Mouse (Mus musculus): ENCODE results near the gene Igsf8. TPM values are rescaled to one million over a fixed set of nuclear protein-coding genes. Genes with fewer than 3 reads are reported as not detected.
"Not testable (repeated sequence)": the region's sequence is repeated elsewhere in the genome, so short reads cannot be mapped to it uniquely, and the experiment has no call there.

Igsf8 gene
- 10 to 100 TPM in 1 of 2 experiments, 1 to 10 TPM in 1; 9.3 to 15.2 TPM for total RNA-seq (2021)

DNA sequence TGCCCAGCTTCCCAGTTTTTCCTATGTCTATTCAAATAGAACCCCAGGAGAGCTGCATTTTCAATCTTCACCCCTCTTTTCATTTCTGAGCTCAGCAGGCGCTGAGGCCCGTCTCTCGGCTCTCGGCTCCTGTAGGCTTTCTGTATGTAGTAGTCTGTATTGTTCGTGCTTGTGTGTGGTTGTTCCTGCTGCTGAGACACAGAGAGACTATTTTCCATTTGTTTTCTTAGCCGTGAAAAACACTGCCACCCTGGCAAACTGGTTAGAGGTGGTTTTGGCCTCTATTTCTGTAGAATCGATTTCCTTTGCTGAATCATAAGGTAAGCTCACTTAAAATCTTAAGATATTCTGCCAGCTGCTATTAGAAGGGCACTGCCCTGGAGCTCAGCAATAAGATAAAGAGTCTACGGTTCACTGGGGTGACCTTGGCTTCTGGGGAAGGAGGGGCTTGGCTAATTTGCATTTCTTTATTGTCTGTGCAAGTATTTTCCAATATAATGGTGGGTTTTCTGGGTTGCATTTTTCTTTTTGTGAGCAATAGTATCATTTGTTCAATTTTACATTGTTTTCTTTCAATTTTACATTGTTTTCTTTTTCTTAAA lies at the start of gene Igsf8:
Igsf8 (plus strand) TSS at position 165 of the 602 bp plus-strand sequence.
- no peak for DNase-seq (ENCODE audit: low spot score)
- intact Hi-C loops (cut with DNase I): no loop called here

- DNase-seq (ENCODE audit: low spot score): no peak
- intact Hi-C loops (cut with DNase I): no loop called here
These were observed 48.7 kb upstream of the Igsf8 start for GRCm38 (mm10) chr1:172212776-172213175.

- DNase-seq (ENCODE audit: low spot score): no peak
- intact Hi-C loops (cut with DNase I): loop anchor here (1.0 kb wide), 1 partner anchor 51 kb away; no protein-coding TSS in a partner anchor
These were observed 47.7 kb upstream of the Igsf8 start for GRCm38 (mm10) chr1:172213771-172214170.

DNA sequence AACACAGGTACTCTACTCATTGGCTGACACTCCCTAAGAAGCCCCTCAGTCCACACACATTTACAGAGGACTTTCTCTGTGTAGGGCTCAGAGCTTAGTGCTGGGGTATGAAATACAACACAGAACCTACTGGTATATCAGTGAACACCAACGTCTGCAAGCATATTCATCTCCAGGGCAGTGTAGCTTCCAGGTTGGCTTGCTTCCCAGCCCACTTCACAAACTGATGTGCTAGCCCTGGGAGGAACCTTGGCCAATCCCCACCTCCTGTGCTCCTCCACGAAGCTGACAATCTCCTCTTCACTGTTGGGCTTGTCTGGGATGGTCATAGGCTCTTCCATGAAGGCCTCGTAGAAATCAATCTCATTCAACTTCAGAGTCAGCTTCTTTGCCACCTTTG lies 46.7 kb upstream of the Igsf8 start:
- DNase-seq (ENCODE audit: low spot score): no peak
- intact Hi-C loops (cut with DNase I): loop anchor here (1.0 to 5.0 kb wide), 2 partner anchors 52 to 98 kb away; no protein-coding TSS in a partner anchor

DNA sequence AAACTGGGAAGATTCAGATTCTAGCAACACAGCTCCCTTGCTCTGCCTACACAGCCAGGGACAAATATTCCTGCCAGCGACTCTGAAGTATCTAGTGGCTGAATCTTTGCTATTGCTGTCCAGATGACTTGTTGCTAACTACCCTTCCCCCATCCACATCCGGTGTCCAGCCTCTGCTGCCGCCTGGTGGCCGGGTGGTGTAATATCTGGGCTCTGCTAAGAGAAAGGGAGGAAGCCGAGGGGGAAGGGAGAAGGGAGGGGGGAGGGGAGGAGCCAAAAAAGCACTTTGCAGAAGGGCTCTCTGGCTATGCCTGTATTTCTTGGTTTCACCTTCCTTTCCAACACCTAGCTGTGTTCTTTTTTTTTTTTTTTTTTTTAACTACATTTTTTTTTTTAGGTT lies 44.3 kb upstream of the Igsf8 start:
- intact Hi-C loops (cut with DNase I): loop anchor here (1.0 to 5.0 kb wide), 2 partner anchors 10 to 95 kb away; no protein-coding TSS in a partner anchor

DNA sequence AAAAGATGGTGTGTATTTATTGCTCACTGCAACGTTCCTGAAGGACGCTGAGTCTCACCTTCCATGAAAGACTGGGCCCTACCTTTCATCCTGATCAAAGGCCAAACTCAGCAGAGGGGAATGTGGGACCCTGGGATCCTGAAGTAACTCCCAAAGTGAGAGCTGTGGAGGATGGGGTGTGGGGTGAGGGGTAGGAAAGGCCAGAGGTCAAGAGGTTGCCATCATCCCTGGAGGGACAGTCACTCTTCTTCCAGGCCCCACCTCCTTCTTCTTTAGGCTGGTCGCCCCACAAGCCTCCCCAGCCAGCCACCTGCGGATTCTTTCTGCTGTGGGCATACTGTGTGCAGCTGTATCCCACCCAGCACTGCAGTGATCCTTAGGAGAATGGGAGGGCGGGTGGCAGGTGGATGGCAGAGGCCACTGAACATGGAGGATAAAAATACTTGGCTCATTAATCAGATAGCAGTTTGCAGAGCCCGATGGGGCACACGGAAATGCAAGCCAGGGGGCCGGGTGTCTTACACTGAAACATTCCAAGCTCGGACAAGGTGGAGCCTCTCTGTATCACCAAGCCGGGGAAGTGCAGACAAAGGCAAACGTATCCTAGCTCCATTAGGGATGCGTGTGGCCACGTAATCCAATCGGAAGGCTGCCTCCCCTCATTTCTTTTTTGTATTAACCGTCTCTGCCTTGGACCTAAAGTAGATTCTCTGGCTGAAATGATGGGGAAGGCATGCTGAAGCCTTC lies 43.1 kb upstream of the Igsf8 start:
- intact Hi-C loops (cut with DNase I): loop anchor here (5.0 kb wide), 1 partner anchor 94 kb away; no protein-coding TSS in a partner anchor
- DNase-seq (ENCODE audit: low spot score): no peak

More for the DNA sequence above, 44.3 kb upstream of the Igsf8 start:
- peak; percentile 92 for DNase-seq (ENCODE audit: low spot score)

DNA sequence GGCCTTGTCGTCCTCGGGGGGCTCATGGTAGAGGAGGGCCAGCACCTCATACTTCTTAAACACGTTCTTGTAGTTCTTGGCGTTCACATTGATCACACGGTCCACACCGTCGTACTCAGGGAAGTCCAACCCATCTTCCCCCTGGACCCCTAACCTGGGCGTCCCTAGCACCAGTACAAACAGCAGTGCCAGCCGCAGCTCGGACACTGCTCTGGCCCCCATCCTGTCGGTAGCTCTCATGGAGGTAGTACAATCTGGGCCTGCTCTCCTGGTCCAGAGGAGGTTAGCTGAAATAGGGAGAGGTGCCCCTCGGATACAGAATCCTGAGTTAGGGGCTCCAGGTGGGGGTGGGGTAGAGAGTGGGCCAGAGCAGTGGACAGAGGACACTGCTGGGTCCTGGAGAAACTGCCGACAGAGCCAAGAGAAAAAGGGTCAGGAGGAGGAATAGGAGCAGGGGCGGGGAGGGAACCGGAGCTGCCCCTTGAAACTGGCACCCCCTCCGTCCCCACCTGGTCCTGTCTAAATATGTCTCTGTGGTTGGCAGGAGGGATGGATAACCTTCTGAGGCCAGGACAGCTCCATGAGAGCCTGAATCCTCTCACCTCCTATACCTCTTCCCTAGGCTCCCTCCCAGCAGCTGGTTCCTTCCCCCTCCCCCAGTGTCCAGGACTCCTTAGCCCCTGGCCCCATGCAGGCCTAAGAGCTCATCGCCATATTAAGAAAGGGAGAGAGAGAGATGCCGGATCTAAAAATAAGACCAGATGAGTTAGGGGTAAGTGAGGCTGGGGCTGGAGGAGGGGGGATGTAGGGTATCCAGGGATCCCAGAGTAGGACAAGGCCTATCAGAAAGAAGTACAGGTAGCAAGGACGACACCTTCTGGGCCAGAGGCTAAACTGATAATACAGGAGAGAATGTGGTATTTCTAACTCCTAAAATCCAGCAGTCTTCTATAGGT lies 41.7 kb upstream of the Igsf8 start, which contains the start of gene Casq1:
Casq1 (minus strand) TSS at position 418 of the 956 bp plus-strand sequence.
- DNase-seq (ENCODE audit: low spot score): no peak
- intact Hi-C loops (cut with DNase I): loop anchor here (5.0 kb wide), 1 partner anchor 93 kb away; no protein-coding TSS in a partner anchor

DNA sequence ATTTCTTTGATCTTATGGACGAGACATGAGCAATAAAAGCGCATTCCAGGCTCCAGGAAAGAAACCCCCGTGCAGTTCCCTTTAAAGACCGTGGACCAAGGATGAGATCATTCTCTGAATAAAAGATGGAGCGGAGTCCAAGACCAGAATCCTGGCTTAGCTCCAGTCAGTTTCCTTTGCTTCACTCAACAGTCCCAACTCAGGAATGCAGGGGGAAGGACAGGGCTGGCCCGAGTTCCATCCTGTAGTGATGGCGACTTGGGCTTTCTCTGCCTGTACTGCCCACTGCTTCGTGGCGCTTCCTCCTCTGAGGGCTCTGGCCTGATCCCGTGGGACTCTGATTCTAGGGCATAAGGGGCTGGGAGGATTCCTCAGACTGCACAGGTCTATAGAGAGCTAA lies 41.0 kb upstream of the Igsf8 start:
- intact Hi-C loops (cut with DNase I): no loop called here
- peak; percentile 77 for DNase-seq (ENCODE audit: low spot score)

- no peak for DNase-seq (ENCODE audit: low spot score)
These were observed 40.0 kb upstream of the Igsf8 start for GRCm38 (mm10) chr1:172221297-172222063.

DNA sequence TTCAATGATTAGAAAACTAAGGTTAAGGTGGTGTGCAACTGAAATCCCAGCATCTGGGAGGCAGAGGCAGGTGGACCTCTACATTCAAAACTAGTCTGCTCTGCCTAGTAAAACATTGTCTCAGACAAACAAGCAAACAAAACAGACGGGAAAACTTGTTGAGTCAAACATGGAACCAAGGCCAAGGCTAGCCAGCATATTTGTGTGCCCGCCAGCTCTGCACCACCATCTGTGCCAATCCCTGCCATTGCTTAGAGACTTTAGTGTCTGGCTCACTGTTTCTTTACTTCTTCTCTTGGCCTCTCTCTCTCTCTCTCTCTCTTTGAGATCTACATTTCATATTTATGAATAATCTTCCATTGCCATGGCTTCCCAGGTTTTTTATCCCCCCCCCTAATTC lies 33.2 kb upstream of the Igsf8 start:
- DNase-seq (ENCODE audit: low spot score): no peak
- intact Hi-C loops (cut with DNase I): no loop called here

More at GRCm38 (mm10) chr1:172221297-172222063, 40.0 kb upstream of the Igsf8 start:
- intact Hi-C loops (cut with DNase I): loop anchor here (2.0 kb wide), 1 partner anchor 21 kb away; no protein-coding TSS in a partner anchor

GRCm38 (mm10) chr1:172229215-172229614 lies 32.2 kb upstream of the Igsf8 start:
- intact Hi-C loops (cut with DNase I): no loop called here
- no peak for DNase-seq (ENCODE audit: low spot score)

DNA sequence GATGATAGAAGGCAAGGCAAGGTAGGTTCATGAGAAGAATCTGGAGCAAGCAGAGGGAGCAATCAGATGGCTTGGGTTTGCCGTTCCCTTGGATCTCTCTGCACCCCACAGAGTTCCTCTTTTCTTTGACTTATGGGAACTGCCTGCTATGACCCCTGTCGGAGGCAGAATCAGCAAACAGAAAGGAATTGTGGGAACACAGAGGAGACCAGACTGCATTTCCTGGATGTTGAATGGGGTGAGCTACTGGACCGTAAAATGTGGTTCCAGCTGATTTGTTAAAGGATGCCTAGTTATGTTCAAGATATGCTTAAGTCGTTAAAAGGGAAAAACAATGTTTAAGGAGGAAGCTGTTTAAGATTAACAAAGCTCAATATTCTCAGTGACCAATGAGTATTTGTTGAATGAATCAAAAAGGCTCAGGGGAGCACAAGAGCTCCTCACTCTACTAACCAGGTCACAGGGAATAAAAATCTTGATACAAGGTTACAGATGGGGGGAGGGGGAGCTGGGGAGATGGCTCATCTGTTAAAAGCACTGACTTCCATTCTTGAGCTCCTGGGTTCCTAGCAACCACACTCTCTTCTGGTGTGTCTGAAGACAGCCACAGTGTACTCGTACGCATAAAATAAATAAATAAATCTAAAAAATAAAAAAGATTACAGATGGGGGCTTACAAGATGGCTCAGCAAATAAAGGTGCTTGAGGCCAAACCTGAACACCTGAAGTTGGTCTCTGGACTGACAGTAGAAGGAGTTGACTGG lies 20.3 kb upstream of the Igsf8 start:
- no peak for DNase-seq (ENCODE audit: low spot score)
- intact Hi-C loops (cut with DNase I): loop anchor here (10.0 kb wide), 1 partner anchor 196 kb away; no protein-coding TSS in a partner anchor

DNA sequence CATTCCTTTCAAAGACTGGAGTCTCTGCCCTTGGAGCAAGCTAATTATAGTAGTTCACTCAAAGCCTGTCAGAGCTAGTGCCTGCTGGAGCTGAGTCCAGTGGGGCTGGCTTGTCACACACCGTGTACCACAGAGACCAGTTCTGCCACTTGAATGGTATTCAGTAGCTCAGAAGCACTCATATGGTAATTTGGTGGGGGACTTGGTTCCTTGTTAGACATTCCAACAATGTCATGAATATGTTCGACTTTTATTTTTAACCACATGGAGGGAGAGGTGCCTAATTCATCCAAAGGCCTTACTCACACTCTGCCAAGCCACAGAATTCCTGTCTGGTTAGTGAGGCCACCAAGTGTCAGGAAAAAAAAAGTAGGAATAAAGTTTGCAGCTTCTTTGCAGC lies 19.0 kb upstream of the Igsf8 start:
- no peak for DNase-seq (ENCODE audit: low spot score)
- intact Hi-C loops (cut with DNase I): loop anchor here (2.0 to 10.0 kb wide), 3 partner anchors 20 to 198 kb away; no protein-coding TSS in a partner anchor

DNA sequence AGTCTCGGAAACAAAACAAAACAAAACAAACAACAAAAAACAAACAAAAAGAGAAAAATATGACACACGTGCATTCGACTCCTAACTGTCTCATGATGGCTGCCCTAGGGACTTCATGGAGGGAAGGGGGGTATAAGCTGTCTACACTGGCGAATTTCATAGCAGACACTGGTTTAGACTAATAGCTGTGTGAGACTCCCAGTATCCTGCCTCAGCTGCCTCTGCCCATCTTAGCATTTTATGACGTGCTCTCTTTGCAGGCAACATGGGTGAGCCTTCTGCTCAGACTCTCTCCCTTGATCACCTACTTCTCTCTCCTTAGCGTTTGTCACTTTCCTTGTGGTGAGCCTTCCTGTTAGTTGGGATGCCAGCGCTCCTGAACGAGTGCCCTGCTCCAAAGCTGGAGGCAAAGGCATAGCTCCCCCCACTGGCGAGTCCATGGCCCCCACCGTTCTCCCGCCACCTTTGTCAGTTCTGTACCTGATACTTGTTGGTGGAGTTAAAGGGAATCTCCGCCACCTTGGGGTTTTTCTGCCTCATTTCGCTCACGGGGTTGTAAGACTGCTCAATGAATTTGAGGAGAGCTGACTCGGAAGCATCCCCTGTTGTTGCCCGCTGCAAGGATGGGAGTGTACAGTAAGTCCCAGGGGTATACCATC lies 17.8 kb upstream of the Igsf8 start:
- intact Hi-C loops (cut with DNase I): loop anchor here (2.0 to 10.0 kb wide), 4 partner anchors 21 to 199 kb away; no protein-coding TSS in a partner anchor
- no peak for DNase-seq (ENCODE audit: low spot score)

DNA sequence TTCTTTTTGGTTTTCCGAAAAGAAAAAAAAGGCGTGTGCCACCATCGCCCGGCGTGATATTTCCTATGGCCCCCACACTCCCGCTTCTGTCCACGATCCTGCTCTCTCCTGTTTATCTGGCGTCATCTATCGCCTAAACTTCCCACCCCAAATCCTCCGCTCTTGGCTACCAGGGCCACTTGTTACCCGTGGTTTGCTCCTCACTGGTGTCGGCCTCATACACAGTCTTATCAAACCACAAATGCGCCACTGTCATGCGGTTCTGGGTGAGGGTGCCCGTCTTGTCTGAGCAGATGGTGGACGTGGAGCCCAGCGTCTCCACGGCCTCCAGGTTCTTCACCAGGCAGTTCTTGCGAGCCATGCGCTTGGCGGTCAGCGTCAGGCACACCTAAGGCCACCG lies 16.8 kb upstream of the Igsf8 start:
- intact Hi-C loops (cut with DNase I): loop anchor here (2.0 to 10.0 kb wide), 4 partner anchors 82 to 200 kb away; partner anchors contain the start of gene Dcaf8

GRCm38 (mm10) chr1:172247216-172247615 lies 14.2 kb upstream of the Igsf8 start:
- DNase-seq (ENCODE audit: low spot score): no peak
- intact Hi-C loops (cut with DNase I): loop anchor here (5.0 to 10.0 kb wide), 3 partner anchors 100 to 202 kb away; partner anchors contain the start of gene Dcaf8

More for the DNA sequence above, 16.8 kb upstream of the Igsf8 start:
- not testable (repeated sequence) for DNase-seq (ENCODE audit: low spot score)

DNA sequence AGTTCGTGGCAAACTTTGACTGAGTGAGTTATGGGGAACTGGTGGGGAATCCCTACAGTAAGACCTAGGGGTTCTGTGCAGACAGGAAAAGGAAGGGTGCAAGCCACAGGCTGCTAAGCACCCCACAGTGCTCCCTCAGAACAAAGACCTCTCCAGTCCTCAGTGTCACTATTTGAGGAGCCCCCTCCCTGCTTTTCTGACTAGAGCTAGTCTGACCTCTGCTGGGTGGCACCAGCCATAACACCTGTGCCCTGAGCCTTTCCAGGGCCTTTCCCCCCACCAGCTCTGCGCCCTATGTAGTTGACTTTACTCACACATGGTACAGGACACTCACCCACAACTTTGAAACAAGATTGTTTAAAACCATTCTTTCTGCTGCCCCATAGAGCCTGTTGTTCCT lies 13.8 kb upstream of the Igsf8 start:
- intact Hi-C loops (cut with DNase I): loop anchor here (5.0 to 10.0 kb wide), 3 partner anchors 100 to 203 kb away; partner anchors contain the start of gene Dcaf8
- DNase-seq (ENCODE audit: low spot score): no peak

Measured in heart, postnatal 25 days (tissue).